Mouse (Mus musculus) liver, embryonic 13.5 days (tissue): ENCODE data around the gene Olfr351. TPM values are rescaled to one million over a fixed set of nuclear protein-coding genes. Genes with fewer than 3 reads are reported as not detected.

Experiments used
- ATAC-seq: fragments of 200-750 bp; cut with Nextera tagmentation; 2 replicates; pipeline ENCODE4 v1.8.0; 2017; ENCODE audit warnings: low read depth, mild to moderate bottlenecking, moderate number of reproducible peaks, moderate library complexity
- DNase-seq: peaks from one replicate; pipeline ENCODE4 v3.0.0; 2022
- H3K27ac ChIP-seq: fragments of 300-500 bp; sonication (generic); 2 replicates; pipeline ENCODE4 v1.5.1; 2015; ENCODE audit warnings: moderate library complexity, mild to moderate bottlenecking, inconsistent platforms
- H3K27me3 ChIP-seq: fragments of 300-500 bp; sonication (generic); 2 replicates; pipeline ENCODE4 v1.6.1; 2015; ENCODE audit warnings: mild to moderate bottlenecking, inconsistent platforms
- H3K36me3 ChIP-seq: fragments of 300-500 bp; sonication (generic); 2 replicates; pipeline ENCODE4 v1.6.1; 2015; ENCODE audit warnings: mild to moderate bottlenecking, inconsistent platforms
- H3K4me1 ChIP-seq: fragments of 300-500 bp; sonication (generic); replicated peaks from 2 replicates; pipeline ENCODE4 v1.6.1; 2015; ENCODE audit warnings: inconsistent platforms
- H3K4me2 ChIP-seq: fragments of 300-500 bp; sonication (generic); 2 replicates; pipeline ENCODE4 v1.6.1; 2015; ENCODE audit warnings: inconsistent platforms, mild to moderate bottlenecking, moderate library complexity
- H3K4me3 ChIP-seq: fragments of 300-500 bp; sonication (generic); replicated peaks from 2 replicates; pipeline ENCODE4 v1.5.1; 2015; ENCODE audit warnings: mild to moderate bottlenecking, inconsistent platforms
- H3K9ac ChIP-seq: fragments of 300-500 bp; sonication (generic); 2 replicates; pipeline ENCODE4 v1.6.1; 2015; ENCODE audit warnings: mild to moderate bottlenecking, inconsistent platforms
- H3K9me3 ChIP-seq: fragments of 300-500 bp; sonication (generic); replicated peaks from 2 replicates; pipeline ENCODE4 v1.6.1; 2016; ENCODE audit warnings: inconsistent platforms
- WGBS: fragments of 180-500 bp; shearing (Covaris S2); methylation state at CpG from one replicate; pipeline ENCODE4 v1.1.7; 2015; ENCODE audit not compliant: insufficient replicate concordance; 5-methylcytosine and 5-hydroxymethylcytosine counted together
- polyA plus RNA-seq: library from polyadenylated mRNA; unstranded; fragments of >200 nt; fragmentation: Nextera tagmentation; extraction: Ambion mirVana; gene quantifications from 2 replicates; pipeline ENCODE4 v1.2.1, GENCODE M21; 2015

The Olfr351 gene
- not detected in 2 replicates for polyA plus RNA-seq

GRCm38 (mm10) chr2:36862560-36862959, at the start of gene Olfr351:
Olfr351 (minus strand) TSS chr2:36862660.
- H3K36me3 ChIP-seq, result no peaks in the 10 kb centered on the region
- 48% methylated on average over 1 of the region's 1 CpGs for WGBS
- no peaks in the 10 kb centered on the region for H3K27me3 ChIP-seq
- H3K9ac ChIP-seq, result no peak within 1 kb of the TSS
- ATAC-seq (no peak), DNase-seq (no peak)
- H3K4me3 ChIP-seq, result no peak within 1 kb of the TSS
- H3K4me1 ChIP-seq, result no peaks in the 10 kb centered on the region
- H3K27ac ChIP-seq, result no peak within 1 kb of the TSS
- no peaks in the 10 kb centered on the region for H3K9me3 ChIP-seq
- no peak within 1 kb of the TSS for H3K4me2 ChIP-seq

DNA sequence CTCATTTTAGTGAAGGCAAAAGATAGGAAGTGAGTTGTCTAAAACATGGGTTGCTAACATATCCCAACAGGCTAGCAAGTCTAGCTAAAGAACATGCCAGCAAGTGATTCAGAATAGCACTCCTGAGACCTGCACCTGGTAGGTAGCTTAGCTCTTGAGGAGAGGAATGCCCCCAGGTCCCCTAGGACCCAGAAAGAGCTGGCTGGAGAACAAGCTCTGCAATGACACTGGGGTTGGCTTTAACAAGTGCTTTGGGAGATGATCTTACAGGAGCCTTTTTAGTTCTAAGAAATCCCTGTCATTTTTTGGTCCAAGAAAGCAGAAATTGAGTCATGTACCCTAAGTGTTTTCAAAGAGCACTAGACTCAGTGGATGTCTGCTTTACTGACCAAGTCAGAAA, 42.9 kb upstream of the Olfr351 start, which contains the start of gene Olfr354:
Gene Olfr354, plus strand, starts transcription at position 301 of the 400 bp plus-strand sequence.
- DNase-seq (no peak), ATAC-seq (no peak)
- no peak within 1 kb of the TSS for H3K4me3 ChIP-seq
- no peaks in the 10 kb centered on the region for H3K27me3 ChIP-seq
- H3K27ac ChIP-seq, result no peak within 1 kb of the TSS
- peaks cover 2% of the 10 kb centered on the region; the same call in 1 of the 2 replicates for H3K9me3 ChIP-seq
- no peak within 1 kb of the TSS for H3K4me2 ChIP-seq
- no peaks in the 10 kb centered on the region for H3K4me1 ChIP-seq
- no peaks in the 10 kb centered on the region for H3K36me3 ChIP-seq
- no peak within 1 kb of the TSS for H3K9ac ChIP-seq

DNA sequence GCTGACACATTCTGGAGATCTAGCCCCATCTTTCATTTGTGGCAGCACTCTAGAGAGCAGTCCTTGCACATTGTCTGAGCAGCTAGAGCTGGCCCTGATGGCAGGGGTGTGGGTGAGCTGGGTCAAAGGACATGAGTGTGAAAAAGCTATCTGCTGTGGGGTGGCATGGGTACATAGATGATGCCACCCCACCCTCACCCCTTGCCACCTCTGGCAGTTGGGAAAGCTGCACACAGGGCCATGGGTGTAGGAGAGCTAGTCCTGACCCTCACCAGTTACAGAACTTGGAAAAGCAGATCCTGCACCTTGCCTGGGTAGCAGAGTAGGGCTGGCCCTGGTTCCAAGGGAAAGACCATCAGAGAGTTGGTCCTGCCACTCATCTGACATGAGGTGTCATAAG, 34.7 kb upstream of the Olfr351 start:
- Histone ChIP-seq H3K27ac (no peak overlapping the region), H3K4me3 (no peak overlapping the region), H3K27me3 (no peaks in the 10 kb centered on the region), H3K4me2 (no peak overlapping the region), H3K36me3 (no peaks in the 10 kb centered on the region), H3K4me1 (no peaks in the 10 kb centered on the region), H3K9ac (no peak overlapping the region), H3K9me3 (no peaks in the 10 kb centered on the region; the same call in 1 of the 2 replicates)
- ATAC-seq (no peak), DNase-seq (no peak)

- no peaks in the 10 kb centered on the region for H3K36me3 ChIP-seq
- no peak for ATAC-seq
These were observed 30.4 kb upstream of the Olfr351 start, which contains the start of gene Olfr353 for GRCm38 (mm10) chr2:36892836-36893235. Olfr353 (minus strand) TSS chr2:36892936.

DNA sequence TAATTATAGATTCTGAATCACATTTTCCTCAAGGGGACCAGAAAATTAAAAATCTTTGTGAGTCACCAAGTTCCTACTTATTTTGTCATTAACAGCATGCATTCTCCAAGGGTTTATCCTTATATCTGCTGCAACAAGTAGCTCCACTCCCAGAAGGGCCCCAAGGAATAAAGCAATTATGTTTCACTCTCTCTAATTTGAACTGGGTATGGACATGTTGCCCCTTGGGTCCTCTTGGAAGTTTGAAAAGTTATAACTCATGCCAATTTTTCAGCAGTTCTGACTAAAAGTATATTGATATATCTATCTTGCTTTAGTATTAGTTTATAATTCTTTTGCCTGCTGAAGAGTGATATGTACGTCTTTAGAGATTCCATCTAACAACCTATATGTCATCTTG, 5.7 kb upstream of the Olfr351 start, which contains the start of gene Olfr352:
Gene Olfr352, plus strand, starts transcription at position 301 of the 400 bp plus-strand sequence.
- H3K36me3 ChIP-seq, result no peaks in the 10 kb centered on the region
- H3K27me3 ChIP-seq, result no peaks in the 10 kb centered on the region
- H3K4me2 ChIP-seq, result no peak within 1 kb of the TSS
- no peak within 1 kb of the TSS for H3K27ac ChIP-seq
- DNase-seq (no peak), ATAC-seq (no peak)
- H3K4me3 ChIP-seq, result no peak within 1 kb of the TSS
- no peaks in the 10 kb centered on the region for H3K4me1 ChIP-seq
- 50% methylated on average over 1 of the region's 1 CpGs for WGBS
- H3K9ac ChIP-seq, result no peak within 1 kb of the TSS
- H3K9me3 ChIP-seq, result no peaks in the 10 kb centered on the region

More at GRCm38 (mm10) chr2:36892836-36893235, 30.4 kb upstream of the Olfr351 start, which contains the start of gene Olfr353:
- H3K27ac ChIP-seq, result no peak within 1 kb of the TSS
- DNase-seq, result no peak
- no peaks in the 10 kb centered on the region for H3K27me3 ChIP-seq
- H3K4me2 ChIP-seq, result no peak within 1 kb of the TSS
- H3K4me1 ChIP-seq, result no peaks in the 10 kb centered on the region
- H3K9me3 ChIP-seq, result no peaks in the 10 kb centered on the region
- no peak within 1 kb of the TSS for H3K4me3 ChIP-seq
- no peak within 1 kb of the TSS for H3K9ac ChIP-seq

DNA sequence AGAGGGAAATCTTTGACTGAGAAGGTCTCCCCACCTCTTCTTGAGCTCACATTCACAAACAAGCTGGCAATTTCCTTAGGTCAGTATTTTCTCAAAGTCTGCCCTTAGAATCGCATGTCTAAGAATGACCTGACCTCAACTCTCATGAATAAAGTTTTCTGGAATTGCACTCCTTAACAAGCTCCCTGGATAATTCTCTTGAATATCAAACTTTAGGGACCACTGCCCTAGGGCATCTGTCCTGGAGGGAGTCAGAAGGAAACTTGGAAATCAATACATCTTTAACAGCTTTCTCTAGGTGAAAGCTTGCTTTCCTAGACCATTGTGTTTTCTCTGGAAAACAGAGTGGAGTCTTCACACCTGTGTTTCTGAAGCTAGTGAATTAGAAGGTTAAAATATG, 16.4 kb downstream of the Olfr351 start, which contains the start of gene Olfr350:
Gene Olfr350, plus strand, starts transcription at position 301 of the 400 bp plus-strand sequence.
- 0 out of 2 replicates have a peak, but pooled peaks cover 4% of the 10 kb centered on the region for H3K9me3 ChIP-seq
- no peak within 1 kb of the TSS for H3K9ac ChIP-seq
- H3K27ac ChIP-seq, result no peak within 1 kb of the TSS
- H3K4me1 ChIP-seq, result no peaks in the 10 kb centered on the region
- no peaks in the 10 kb centered on the region for H3K27me3 ChIP-seq
- H3K36me3 ChIP-seq, result no peaks in the 10 kb centered on the region
- ATAC-seq (no peak), DNase-seq (no peak)
- 63% methylated on average over 1 of the region's 1 CpGs for WGBS
- no peak within 1 kb of the TSS for H3K4me3 ChIP-seq
- no peak within 1 kb of the TSS for H3K4me2 ChIP-seq

DNA sequence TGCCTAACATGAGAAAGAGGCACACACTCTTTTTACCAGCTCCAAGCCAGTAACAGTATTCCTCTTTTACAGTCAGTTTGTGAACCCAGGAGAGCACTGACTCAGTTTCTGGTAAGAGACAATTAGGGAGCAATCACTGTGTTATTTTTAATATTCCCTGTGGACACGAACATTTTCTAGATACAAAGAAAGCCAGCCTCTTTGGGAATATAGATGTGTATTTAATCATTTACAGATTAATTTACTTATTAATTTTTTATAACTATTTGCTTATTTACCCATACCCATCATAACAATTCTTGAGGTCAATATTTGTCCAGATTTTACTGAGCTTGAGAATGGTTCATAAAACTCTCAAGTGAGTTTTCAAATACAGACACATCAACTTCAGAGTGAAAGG, 45.5 kb downstream of the Olfr351 start, which contains the start of gene Olfr3:
Gene Olfr3, minus strand, starts transcription at position 101 of the 400 bp plus-strand sequence.
- Histone ChIP-seq H3K27me3 (no peaks in the 10 kb centered on the region), H3K4me1 (no peaks in the 10 kb centered on the region), H3K27ac (no peak within 1 kb of the TSS), H3K9ac (no peak within 1 kb of the TSS), H3K9me3 (peaks cover 8% of the 10 kb centered on the region; the same call in 1 of the 2 replicates), H3K4me3 (no peak within 1 kb of the TSS), H3K4me2 (no peak within 1 kb of the TSS), H3K36me3 (no peaks in the 10 kb centered on the region)
- 47% methylated on average over 1 of the region's 1 CpGs for WGBS
- no peak for DNase-seq
- no peak for ATAC-seq

Other genes starting within 250 kb of the Olfr351 start
- gene Olfr345, start 222.6 kb downstream of the Olfr351 start, polyA plus RNA-seq, result not detected in 2 replicates
- gene Olfr346, start 176.9 kb downstream of the Olfr351 start, polyA plus RNA-seq, result not detected in 2 replicates
- gene Olfr347, start 130.8 kb downstream of the Olfr351 start, polyA plus RNA-seq, result not detected in 2 replicates
- not detected in 2 replicates for gene Olfr348, start 78.4 kb downstream of the Olfr351 start, polyA plus RNA-seq
- gene Olfr50, start 72.1 kb downstream of the Olfr351 start, polyA plus RNA-seq, result not detected in 2 replicates
- gene Olfr3, start 45.6 kb downstream of the Olfr351 start, polyA plus RNA-seq, result not detected in 2 replicates
- gene Olfr350, start 16.4 kb downstream of the Olfr351 start, polyA plus RNA-seq, result not detected in 2 replicates
- not detected in 2 replicates for gene Olfr352, start 5.8 kb upstream of the Olfr351 start, polyA plus RNA-seq
- gene Olfr353, start 30.3 kb upstream of the Olfr351 start, polyA plus RNA-seq, result not detected in 2 replicates
- gene Olfr354, start 43.0 kb upstream of the Olfr351 start, polyA plus RNA-seq, result not detected in 2 replicates
- gene Olfr355, start 66.2 kb upstream of the Olfr351 start, polyA plus RNA-seq, result not detected in 2 replicates
- not detected in 2 replicates for gene Olfr356, start 74.5 kb upstream of the Olfr351 start, polyA plus RNA-seq
- gene Olfr357, start 131.2 kb upstream of the Olfr351 start, polyA plus RNA-seq, result not detected in 2 replicates
- not detected in 2 replicates for gene Olfr358, start 146.7 kb upstream of the Olfr351 start, polyA plus RNA-seq
- not detected in 2 replicates for gene Olfr360, start 203.1 kb upstream of the Olfr351 start, polyA plus RNA-seq
- gene Olfr361, start 226.6 kb upstream of the Olfr351 start, polyA plus RNA-seq, result not detected in 2 replicates